Mouse (Mus musculus) naive thymus-derived CD4-positive, alpha-beta T cell, adult 5 months (primary cell): ENCODE data around the gene Clic4. TPM values are rescaled to one million over a fixed set of nuclear protein-coding genes. Genes with fewer than 3 reads are reported as not detected.

Experiments
- polyA plus RNA-seq: library from polyadenylated mRNA; unstranded; fragments of 100-300 nt; shearing (Covaris generic); gene quantifications from one replicate; pipeline ENCODE4 v1.2.1, GENCODE M21; 2017

Clic4 gene
- 37.7 TPM for polyA plus RNA-seq

GRCm38 (mm10) chr4:135272640-135273306 lies at the start of gene Clic4:
Clic4 (minus strand) TSS chr4:135272814.

Other genes with a start within 250 kb of the Clic4 start
- gene Runx3, start 152.2 kb downstream of the Clic4 start, polyA plus RNA-seq, result 40.1 TPM
- 249 TPM for gene Srrm1, start 80.5 kb upstream of the Clic4 start, polyA plus RNA-seq
- gene Ncmap, start 125.4 kb upstream of the Clic4 start, polyA plus RNA-seq, result 4.1 TPM
- gene Rcan3, start 161.0 kb upstream of the Clic4 start, polyA plus RNA-seq, result 81.0 TPM
- gene Stpg1, start 222.0 kb upstream of the Clic4 start, polyA plus RNA-seq, result 0.29 TPM
- gene Nipal3, start 222.2 kb upstream of the Clic4 start, polyA plus RNA-seq, result 15.3 TPM